Mouse (Mus musculus): ENCODE data around the gene B230118H07Rik. TPM values are rescaled to one million over a fixed set of nuclear protein-coding genes. Genes with fewer than 3 reads are reported as not detected.

B230118H07Rik gene
- polyA plus RNA-seq, 1 experiment from 2014 or later: 75.1 TPM

GRCm38 (mm10) chr2:101594681-101595080 lies 54.7 kb downstream of the B230118H07Rik start:
- no peak overlapping the region for H3K4me2 ChIP-seq (ENCODE audit: low read length)
- no peaks in the 10 kb centered on the region for H3K4me1 ChIP-seq (replicated peaks; ENCODE audit: insufficient read depth, low read length)
- H3K9me3 ChIP-seq (replicated peaks; ENCODE audit: low read length): no peaks in the 10 kb centered on the region
- no peak for DNase-seq (ENCODE audit: low spot score)
- no peaks in the 10 kb centered on the region for H3K27me3 ChIP-seq (ENCODE audit: insufficient read depth, low read length)
- H3K4me3 ChIP-seq (replicated peaks; ENCODE audit: low read depth, low read length): no peak overlapping the region
- TF ChIP-seq CTCF (IDR thresholded peaks at IDR 0.05; ENCODE audit: low read depth): no peak
- WGBS: 86% methylated on average over 5 of the region's 5 CpGs
- H3K27ac ChIP-seq: no peak overlapping the region
- ATAC-seq (replicated peaks; ENCODE audit: low FRiP score, low read depth): no peak
- H3K9ac ChIP-seq (ENCODE audit: low read depth, low read length): no peak overlapping the region
- no peaks in the 10 kb centered on the region for H3K36me3 ChIP-seq (ENCODE audit: insufficient read depth, low read length)

- Histone ChIP-seq H3K4me1 (replicated peaks; ENCODE audit: insufficient read depth, low read length) (no peaks in the 10 kb centered on the region), H3K4me3 (replicated peaks; ENCODE audit: low read depth, low read length) (no peak overlapping the region), H3K9ac (ENCODE audit: low read depth, low read length) (no peak overlapping the region), H3K4me2 (ENCODE audit: low read length) (no peak overlapping the region), H3K27ac (no peak overlapping the region), H3K9me3 (replicated peaks; ENCODE audit: low read length) (no peaks in the 10 kb centered on the region), H3K27me3 (ENCODE audit: insufficient read depth, low read length) (no peaks in the 10 kb centered on the region), H3K36me3 (ENCODE audit: insufficient read depth, low read length) (no peaks in the 10 kb centered on the region)
- 56% methylated on average over 8 of the region's 8 CpGs for WGBS
- no peak for TF ChIP-seq CTCF (IDR thresholded peaks at IDR 0.05; ENCODE audit: low read depth)
- DNase-seq (ENCODE audit: low spot score) (no peak), ATAC-seq (replicated peaks; ENCODE audit: low FRiP score, low read depth) (no peak)
Observed at GRCm38 (mm10) chr2:101592886-101593285, 56.4 kb downstream of the B230118H07Rik start.

DNA sequence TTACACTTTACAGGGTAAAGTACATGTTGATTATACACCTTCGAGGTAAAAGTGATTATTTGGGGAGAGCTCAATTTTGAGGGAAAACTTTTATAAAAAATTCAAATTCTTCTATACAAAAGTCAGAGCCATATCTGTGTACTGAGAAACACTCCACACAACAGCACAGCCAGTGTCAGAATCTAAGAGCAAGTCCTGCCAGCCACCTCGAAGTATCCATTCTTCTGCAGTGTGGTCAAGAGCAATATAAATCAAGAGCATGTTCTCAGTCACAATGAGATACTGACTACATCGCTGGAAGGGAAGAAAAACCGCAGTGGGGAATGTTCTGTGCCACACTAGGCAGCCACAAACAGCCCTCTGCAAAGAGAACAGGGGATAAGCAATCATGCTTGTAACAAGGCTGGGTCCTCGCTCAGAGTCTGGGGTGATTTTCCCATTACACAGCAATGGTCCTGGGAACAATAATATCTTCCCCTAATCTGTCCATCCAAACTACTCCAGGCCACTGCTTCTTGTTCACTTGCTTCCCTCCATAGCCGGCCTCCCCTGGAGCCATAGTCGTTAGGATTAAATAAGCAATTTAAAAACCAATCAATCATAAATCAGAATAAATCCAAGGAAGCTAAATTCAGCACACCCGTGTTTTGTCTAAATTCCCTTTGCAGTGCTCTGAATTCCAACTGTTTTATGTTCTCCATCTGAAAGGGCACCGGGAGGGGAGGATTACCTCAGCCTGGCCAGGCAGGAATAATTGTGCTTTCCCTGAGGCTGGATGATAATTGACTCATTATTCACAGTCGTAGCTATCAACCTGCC lies 57.1 kb downstream of the B230118H07Rik start:
- no peak overlapping the region for H3K4me3 ChIP-seq (replicated peaks; ENCODE audit: low read depth, low read length)
- H3K36me3 ChIP-seq (ENCODE audit: insufficient read depth, low read length): no peaks in the 10 kb centered on the region
- H3K4me1 ChIP-seq (replicated peaks; ENCODE audit: insufficient read depth, low read length): no peaks in the 10 kb centered on the region
- DNase-seq (ENCODE audit: low spot score) (peak; percentile 27), ATAC-seq (replicated peaks; ENCODE audit: low FRiP score, low read depth) (no peak)
- no peaks in the 10 kb centered on the region for H3K27me3 ChIP-seq (ENCODE audit: insufficient read depth, low read length)
- H3K4me2 ChIP-seq (ENCODE audit: low read length): no peak overlapping the region
- no peaks in the 10 kb centered on the region for H3K9me3 ChIP-seq (replicated peaks; ENCODE audit: low read length)
- WGBS: 20% methylated on average over 10 of the region's 10 CpGs
- no peak for TF ChIP-seq CTCF (IDR thresholded peaks at IDR 0.05; ENCODE audit: low read depth)
- H3K9ac ChIP-seq (ENCODE audit: low read depth, low read length): no peak overlapping the region
- no peak overlapping the region for H3K27ac ChIP-seq

DNA sequence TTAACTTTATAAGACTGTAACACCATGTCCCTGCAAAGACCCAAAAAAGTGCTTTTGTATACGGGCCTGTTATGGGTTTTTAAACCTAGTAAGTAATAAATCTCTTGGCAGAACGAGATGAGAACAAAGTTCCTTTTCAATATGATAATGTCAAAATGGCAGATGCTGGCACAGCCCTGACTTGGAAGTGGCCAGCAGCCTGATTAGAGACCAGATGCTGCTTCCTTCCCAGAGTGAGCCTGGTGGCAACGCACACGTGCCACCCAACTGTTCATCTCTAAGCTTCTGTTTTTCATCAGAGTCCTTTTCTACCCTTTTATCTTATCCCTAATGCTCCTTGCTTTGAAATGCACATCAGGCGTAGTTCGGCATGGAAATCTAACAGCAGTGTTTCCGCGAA lies 58.0 kb downstream of the B230118H07Rik start:
- 81% methylated on average over 8 of the region's 8 CpGs for WGBS
- Histone ChIP-seq H3K9me3 (replicated peaks; ENCODE audit: low read length) (no peaks in the 10 kb centered on the region), H3K36me3 (ENCODE audit: insufficient read depth, low read length) (no peaks in the 10 kb centered on the region), H3K4me1 (replicated peaks; ENCODE audit: insufficient read depth, low read length) (no peaks in the 10 kb centered on the region), H3K9ac (ENCODE audit: low read depth, low read length) (no peak overlapping the region), H3K4me2 (ENCODE audit: low read length) (no peak overlapping the region), H3K4me3 (replicated peaks; ENCODE audit: low read depth, low read length) (no peak overlapping the region), H3K27me3 (ENCODE audit: insufficient read depth, low read length) (no peaks in the 10 kb centered on the region), H3K27ac (no peak overlapping the region)
- DNase-seq (ENCODE audit: low spot score) (no peak), ATAC-seq (replicated peaks; ENCODE audit: low FRiP score, low read depth) (no peak)
- TF ChIP-seq CTCF (IDR thresholded peaks at IDR 0.05; ENCODE audit: low read depth): no peak

- ATAC-seq (replicated peaks; ENCODE audit: low FRiP score, low read depth): no peak
- Histone ChIP-seq H3K4me1 (replicated peaks; ENCODE audit: insufficient read depth, low read length) (no peaks in the 10 kb centered on the region), H3K4me3 (replicated peaks; ENCODE audit: low read depth, low read length) (no peak overlapping the region), H3K9ac (ENCODE audit: low read depth, low read length) (no peak overlapping the region), H3K36me3 (ENCODE audit: insufficient read depth, low read length) (0 out of 2 replicates have a peak, but pooled peaks cover 4% of the 10 kb centered on the region), H3K9me3 (replicated peaks; ENCODE audit: low read length) (no peaks in the 10 kb centered on the region), H3K4me2 (ENCODE audit: low read length) (no peak overlapping the region), H3K27me3 (ENCODE audit: insufficient read depth, low read length) (no peaks in the 10 kb centered on the region), H3K27ac (no peak overlapping the region)
- no peak for DNase-seq (ENCODE audit: low spot score)
- WGBS: 86% methylated on average over 3 of the region's 3 CpGs
- no peak for TF ChIP-seq CTCF (IDR thresholded peaks at IDR 0.05; ENCODE audit: low read depth)
Observed at GRCm38 (mm10) chr2:101581418-101581817, 67.9 kb downstream of the B230118H07Rik start.

DNA sequence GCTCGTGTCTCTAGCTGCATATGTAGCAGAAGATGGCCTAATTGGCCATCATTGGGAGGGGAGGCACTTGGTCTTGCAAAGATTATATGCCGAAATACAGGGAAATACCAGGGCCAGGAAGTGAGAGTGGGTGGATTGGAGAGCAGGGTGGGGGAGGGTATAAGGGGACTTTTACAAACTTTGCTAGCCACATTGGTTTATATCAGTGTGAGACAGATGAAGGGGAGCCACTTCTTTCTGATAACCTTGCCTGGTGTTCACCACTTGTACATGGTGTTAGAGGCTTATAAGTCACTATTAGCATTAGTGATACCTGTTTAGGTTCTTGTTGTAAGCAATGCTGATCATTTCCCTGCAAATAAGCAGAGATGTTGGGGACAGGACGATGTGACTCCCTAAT lies 68.4 kb downstream of the B230118H07Rik start:
- no peaks in the 10 kb centered on the region for H3K4me1 ChIP-seq (replicated peaks; ENCODE audit: insufficient read depth, low read length)
- 81% methylated on average over 3 of the region's 3 CpGs for WGBS

More for the DNA sequence above, 68.4 kb downstream of the B230118H07Rik start:
- DNase-seq (ENCODE audit: low spot score): no peak
- no peak for TF ChIP-seq CTCF (IDR thresholded peaks at IDR 0.05; ENCODE audit: low read depth)
- Histone ChIP-seq H3K36me3 (ENCODE audit: insufficient read depth, low read length) (0 out of 2 replicates have a peak, but pooled peaks cover 4% of the 10 kb centered on the region), H3K9ac (ENCODE audit: low read depth, low read length) (no peak overlapping the region), H3K4me3 (replicated peaks; ENCODE audit: low read depth, low read length) (no peak overlapping the region), H3K27ac (no peak overlapping the region), H3K27me3 (ENCODE audit: insufficient read depth, low read length) (no peaks in the 10 kb centered on the region), H3K4me2 (ENCODE audit: low read length) (no peak overlapping the region), H3K9me3 (replicated peaks; ENCODE audit: low read length) (no peaks in the 10 kb centered on the region)
- no peak for ATAC-seq (replicated peaks; ENCODE audit: low FRiP score, low read depth)

Data from kidney, postnatal 0 days (tissue).